Mouse (Mus musculus) liver, embryonic 14.5 days (tissue): ENCODE data around the gene Brf1.

ENCODE experiments used
- CTCF ChIP-seq: IDR thresholded peaks from 2 replicates; pipeline ENCODE4 v1.5.1; 2016; ENCODE audit warnings: antibody characterized with exemption, low read depth, control low read depth
- EP300 ChIP-seq: IDR thresholded peaks from 2 replicates; pipeline ENCODE4 v1.6.1; 2016; ENCODE audit warnings: antibody characterized with exemption, low read depth

DNA sequence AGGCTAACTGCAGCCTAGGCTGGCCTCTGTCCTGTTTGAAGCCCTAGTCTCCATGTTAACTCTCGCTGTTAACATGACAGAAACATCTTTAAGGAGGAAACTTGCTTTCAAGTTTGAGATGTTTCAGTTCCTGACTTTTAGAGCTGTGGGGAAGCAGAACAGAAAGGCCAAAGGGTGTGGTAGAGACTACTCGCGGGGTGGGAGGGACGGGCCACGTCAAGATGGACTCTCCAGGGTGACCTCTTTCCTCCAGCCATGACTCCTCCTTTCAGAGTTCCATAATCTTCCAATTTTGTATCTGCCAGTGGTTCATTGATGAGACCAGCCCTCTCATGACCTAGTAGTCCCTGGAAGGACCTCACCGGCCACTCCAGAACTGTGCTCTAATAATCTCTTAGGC lies 30.9 kb upstream of the Brf1 start:
- TF ChIP-seq CTCF: no peak
- no peak; the same call in 1 of the 2 replicates for TF ChIP-seq EP300
